Mouse (Mus musculus): ENCODE measurements around the gene 4933428G20Rik. TPM values are rescaled to one million over a fixed set of nuclear protein-coding genes. Genes with fewer than 3 reads are reported as not detected.

4933428G20Rik gene
- polyA plus RNA-seq, 1 experiment from 2014 or later: 0.11 TPM

DNA sequence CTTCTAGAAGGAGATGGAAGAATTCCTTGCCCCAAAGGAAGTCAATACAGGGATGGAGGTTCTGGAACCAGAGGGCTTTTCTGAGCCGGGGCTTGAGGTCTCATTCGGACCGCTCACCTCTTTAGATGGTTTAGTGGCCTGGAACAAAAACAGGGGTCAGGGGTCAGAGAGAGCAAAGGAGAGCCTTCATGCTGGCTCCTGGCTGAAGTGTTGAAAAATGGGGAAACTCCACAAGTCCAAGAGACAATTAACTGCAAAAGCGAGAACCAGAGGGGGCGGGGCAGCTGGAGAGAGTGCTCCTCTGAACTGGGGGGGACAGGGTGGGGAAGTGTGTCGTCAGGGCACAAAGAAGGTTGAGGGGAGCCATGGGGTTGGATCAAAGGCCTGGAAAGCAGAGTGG lies 12.4 kb upstream of the 4933428G20Rik start:
- H3K4me1 ChIP-seq (ENCODE audit: control insufficient read depth, insufficient read depth, low read length): no peaks in the 10 kb centered on the region; the same call in 1 of the 2 replicates
- no peaks in the 10 kb centered on the region for H3K36me3 ChIP-seq (ENCODE audit: control insufficient read depth, insufficient read depth, low read length)
- no peak overlapping the region for H3K9ac ChIP-seq (ENCODE audit: low read depth, low read length)
- no peaks in the 10 kb centered on the region for H3K27me3 ChIP-seq (ENCODE audit: control insufficient read depth, insufficient read depth, low read length)
- H3K27ac ChIP-seq (ENCODE audit: low read depth, low read length): no peak overlapping the region
- ATAC-seq (replicated peaks; ENCODE audit: insufficient number of reproducible peaks, low FRiP score, low TSS enrichment): no peak
- H3K4me2 ChIP-seq: peak overlapping the region; percentile 37; the same call in 1 of the 2 replicates
- H3K9me3 ChIP-seq (replicated peaks; ENCODE audit: control insufficient read depth, low read length): no peaks in the 10 kb centered on the region
- no peak overlapping the region for H3K4me3 ChIP-seq (ENCODE audit: low read depth, low read length)
- 75% methylated on average over 6 of the region's 6 CpGs for whole genome bisulfite sequencing (ENCODE audit: insufficient replicate concordance)

DNA sequence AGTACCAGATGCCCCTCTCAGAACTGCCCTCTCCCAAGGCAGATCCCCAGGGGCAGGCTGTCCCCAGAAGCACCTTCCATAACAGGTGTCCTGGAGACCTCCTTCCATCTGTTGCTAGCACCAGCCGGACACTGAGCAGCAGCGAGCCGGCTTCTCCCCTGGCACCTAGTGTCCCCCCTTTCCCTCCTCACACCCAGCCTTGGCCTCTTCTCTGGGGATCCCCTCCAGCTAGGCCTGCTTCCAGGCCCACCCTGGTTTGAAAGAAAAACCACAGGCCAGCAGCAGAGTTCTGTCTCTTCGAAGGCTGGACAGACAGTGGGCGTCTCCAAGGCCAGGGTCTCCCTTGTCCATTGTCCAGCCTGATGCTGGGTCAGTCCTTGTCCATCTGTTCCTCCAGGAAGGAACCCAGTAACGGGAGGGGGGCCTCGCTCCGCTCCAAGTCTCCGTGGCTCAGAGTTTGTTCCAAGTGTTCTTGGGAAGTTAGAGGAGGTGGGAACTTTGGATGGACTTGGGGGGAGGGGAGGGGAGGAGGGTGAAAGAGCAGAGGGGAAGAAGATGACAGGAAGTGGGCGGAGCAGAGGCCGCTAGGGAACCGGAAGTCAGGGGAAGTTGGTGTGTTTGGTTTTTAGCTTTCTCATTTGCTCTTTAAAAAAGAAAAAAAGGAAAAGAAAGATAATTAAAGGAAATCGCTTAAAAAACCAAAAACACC lies 11.7 kb upstream of the 4933428G20Rik start:
- Histone ChIP-seq H3K9me3 (replicated peaks; ENCODE audit: control insufficient read depth, low read length) (no peaks in the 10 kb centered on the region), H3K4me3 (ENCODE audit: low read depth, low read length) (no peak overlapping the region; the same call in 1 of the 2 replicates), H3K4me1 (ENCODE audit: control insufficient read depth, insufficient read depth, low read length) (no peaks in the 10 kb centered on the region; the same call in 1 of the 2 replicates), H3K4me2 (peak overlapping the region; percentile 47), H3K27ac (ENCODE audit: low read depth, low read length) (peak overlapping the region; percentile 73), H3K9ac (ENCODE audit: low read depth, low read length) (peak overlapping the region; percentile 54; the same call in 1 of the 2 replicates), H3K27me3 (ENCODE audit: control insufficient read depth, insufficient read depth, low read length) (no peaks in the 10 kb centered on the region), H3K36me3 (ENCODE audit: control insufficient read depth, insufficient read depth, low read length) (no peaks in the 10 kb centered on the region)
- ATAC-seq (replicated peaks; ENCODE audit: insufficient number of reproducible peaks, low FRiP score, low TSS enrichment): peak; percentile 44; the same call in 1 of the 2 replicates
- WGBS (ENCODE audit: insufficient replicate concordance): 49% methylated on average over 13 of the region's 13 CpGs

- Histone ChIP-seq H3K27me3 (ENCODE audit: control insufficient read depth, insufficient read depth, low read length) (no peaks in the 10 kb centered on the region), H3K4me1 (ENCODE audit: control insufficient read depth, insufficient read depth, low read length) (no peaks in the 10 kb centered on the region; the same call in 1 of the 2 replicates), H3K27ac (ENCODE audit: low read depth, low read length) (peak overlapping the region; percentile 73), H3K4me3 (ENCODE audit: low read depth, low read length) (no peak overlapping the region), H3K36me3 (ENCODE audit: control insufficient read depth, insufficient read depth, low read length) (no peaks in the 10 kb centered on the region), H3K9ac (ENCODE audit: low read depth, low read length) (no peak overlapping the region), H3K9me3 (replicated peaks; ENCODE audit: control insufficient read depth, low read length) (no peaks in the 10 kb centered on the region), H3K4me2 (peak overlapping the region; percentile 47; the same call in 1 of the 2 replicates)
- 28% methylated on average over 10 of the region's 10 CpGs for WGBS (ENCODE audit: insufficient replicate concordance)
- no peak for ATAC-seq (replicated peaks; ENCODE audit: insufficient number of reproducible peaks, low FRiP score, low TSS enrichment)
Observed at GRCm38 (mm10) chr11:97510966-97511660, 11.0 kb upstream of the 4933428G20Rik start.

GRCm38 (mm10) chr11:97509715-97510485 lies 9.8 kb upstream of the 4933428G20Rik start:
- Histone ChIP-seq H3K27me3 (ENCODE audit: control insufficient read depth, insufficient read depth, low read length) (no peaks in the 10 kb centered on the region), H3K27ac (ENCODE audit: low read depth, low read length) (no peak overlapping the region), H3K4me2 (no peak overlapping the region), H3K9ac (ENCODE audit: low read depth, low read length) (no peak overlapping the region), H3K36me3 (ENCODE audit: control insufficient read depth, insufficient read depth, low read length) (no peaks in the 10 kb centered on the region), H3K4me1 (ENCODE audit: control insufficient read depth, insufficient read depth, low read length) (no peaks in the 10 kb centered on the region; the same call in 1 of the 2 replicates), H3K4me3 (ENCODE audit: low read depth, low read length) (no peak overlapping the region), H3K9me3 (replicated peaks; ENCODE audit: control insufficient read depth, low read length) (no peaks in the 10 kb centered on the region)
- WGBS (ENCODE audit: insufficient replicate concordance): 69% methylated on average over 24 of the region's 24 CpGs
- ATAC-seq (replicated peaks; ENCODE audit: insufficient number of reproducible peaks, low FRiP score, low TSS enrichment): no peak

DNA sequence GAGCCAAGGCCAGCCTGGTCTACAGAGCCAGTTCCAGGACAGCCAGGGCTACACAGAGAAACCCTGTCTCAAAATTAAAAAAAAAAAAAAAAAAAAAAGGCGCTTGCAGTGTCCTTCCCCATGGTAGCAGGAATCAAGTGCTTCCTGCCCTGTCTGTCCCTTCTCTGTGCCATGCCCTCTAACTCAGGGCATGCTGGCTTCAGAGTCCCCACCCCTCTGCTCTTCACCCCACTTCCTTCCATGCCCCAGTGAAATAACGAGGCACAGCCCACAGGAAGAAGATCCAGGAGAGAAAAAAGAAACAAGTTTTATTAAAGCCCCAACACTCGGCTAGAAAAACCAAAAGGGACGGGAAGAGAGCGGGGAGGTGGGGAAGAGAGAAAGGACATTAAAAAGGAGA lies 8.9 kb upstream of the 4933428G20Rik start:
- H3K4me3 ChIP-seq (ENCODE audit: low read depth, low read length): no peak overlapping the region
- no peak for ATAC-seq (replicated peaks; ENCODE audit: insufficient number of reproducible peaks, low FRiP score, low TSS enrichment)
- no peaks in the 10 kb centered on the region for H3K27me3 ChIP-seq (ENCODE audit: control insufficient read depth, insufficient read depth, low read length)
- no peak overlapping the region for H3K9ac ChIP-seq (ENCODE audit: low read depth, low read length)
- H3K9me3 ChIP-seq (replicated peaks; ENCODE audit: control insufficient read depth, low read length): no peaks in the 10 kb centered on the region
- no peaks in the 10 kb centered on the region for H3K36me3 ChIP-seq (ENCODE audit: control insufficient read depth, insufficient read depth, low read length)
- H3K4me1 ChIP-seq (ENCODE audit: control insufficient read depth, insufficient read depth, low read length): no peaks in the 10 kb centered on the region; the same call in 1 of the 2 replicates
- no peak overlapping the region for H3K27ac ChIP-seq (ENCODE audit: low read depth, low read length)
- no peak overlapping the region for H3K4me2 ChIP-seq
- 48% methylated on average over 5 of the region's 5 CpGs for WGBS (ENCODE audit: insufficient replicate concordance)

- Histone ChIP-seq H3K4me3 (ENCODE audit: low read depth, low read length) (no peak overlapping the region), H3K4me2 (no peak overlapping the region), H3K4me1 (ENCODE audit: control insufficient read depth, insufficient read depth, low read length) (no peaks in the 10 kb centered on the region; the same call in 1 of the 2 replicates), H3K27me3 (ENCODE audit: control insufficient read depth, insufficient read depth, low read length) (no peaks in the 10 kb centered on the region), H3K36me3 (ENCODE audit: control insufficient read depth, insufficient read depth, low read length) (no peaks in the 10 kb centered on the region), H3K9me3 (replicated peaks; ENCODE audit: control insufficient read depth, low read length) (no peaks in the 10 kb centered on the region), H3K9ac (ENCODE audit: low read depth, low read length) (no peak overlapping the region), H3K27ac (ENCODE audit: low read depth, low read length) (no peak overlapping the region)
- no peak for ATAC-seq (replicated peaks; ENCODE audit: insufficient number of reproducible peaks, low FRiP score, low TSS enrichment)
- 68% methylated on average over 3 of the region's 3 CpGs for WGBS (ENCODE audit: insufficient replicate concordance)
Observed at GRCm38 (mm10) chr11:97508198-97508597, 8.1 kb upstream of the 4933428G20Rik start.

GRCm38 (mm10) chr11:97506331-97506730 lies 6.2 kb upstream of the 4933428G20Rik start:
- H3K27ac ChIP-seq (ENCODE audit: low read depth, low read length): no peak overlapping the region
- no peak overlapping the region for H3K4me2 ChIP-seq
- no peak for ATAC-seq (replicated peaks; ENCODE audit: insufficient number of reproducible peaks, low FRiP score, low TSS enrichment)
- no peaks in the 10 kb centered on the region for H3K9me3 ChIP-seq (replicated peaks; ENCODE audit: control insufficient read depth, low read length)
- H3K9ac ChIP-seq (ENCODE audit: low read depth, low read length): no peak overlapping the region
- 0 out of 2 replicates have a peak, but pooled peaks cover 2% of the 10 kb centered on the region for H3K27me3 ChIP-seq (ENCODE audit: control insufficient read depth, insufficient read depth, low read length)
- no peak overlapping the region for H3K4me3 ChIP-seq (ENCODE audit: low read depth, low read length)
- 45% methylated on average over 8 of the region's 8 CpGs for WGBS (ENCODE audit: insufficient replicate concordance)
- no peaks in the 10 kb centered on the region for H3K36me3 ChIP-seq (ENCODE audit: control insufficient read depth, insufficient read depth, low read length)
- no peaks in the 10 kb centered on the region for H3K4me1 ChIP-seq (ENCODE audit: control insufficient read depth, insufficient read depth, low read length)

GRCm38 (mm10) chr11:97505784-97506183 lies 5.6 kb upstream of the 4933428G20Rik start:
- no peak for ATAC-seq (replicated peaks; ENCODE audit: insufficient number of reproducible peaks, low FRiP score, low TSS enrichment)
- Histone ChIP-seq H3K27ac (ENCODE audit: low read depth, low read length) (no peak overlapping the region), H3K4me2 (no peak overlapping the region), H3K27me3 (ENCODE audit: control insufficient read depth, insufficient read depth, low read length) (peaks cover 5% of the 10 kb centered on the region; the same call in 1 of the 2 replicates), H3K36me3 (ENCODE audit: control insufficient read depth, insufficient read depth, low read length) (peaks cover 3% of the 10 kb centered on the region; the same call in 1 of the 2 replicates), H3K9ac (ENCODE audit: low read depth, low read length) (no peak overlapping the region), H3K4me1 (ENCODE audit: control insufficient read depth, insufficient read depth, low read length) (no peaks in the 10 kb centered on the region; the same call in 1 of the 2 replicates), H3K4me3 (ENCODE audit: low read depth, low read length) (no peak overlapping the region), H3K9me3 (replicated peaks; ENCODE audit: control insufficient read depth, low read length) (no peaks in the 10 kb centered on the region)
- 57% methylated on average over 4 of the region's 4 CpGs for WGBS (ENCODE audit: insufficient replicate concordance)

Measured in heart, embryonic 11.5 days (tissue).